Mouse (Mus musculus) MEL (cell line): ENCODE data around the gene 1700013H16Rik.

Source experiments
- CHD1 ChIP-seq: IDR thresholded peaks from 2 replicates; pipeline ENCODE4 v1.6.1; 2012; ENCODE audit warnings: low read depth, mild to moderate bottlenecking, inconsistent platforms, low read length, improper control_type of control experiment
- CTCF ChIP-seq, 3 experiments: IDR thresholded peaks in 2 of 3; conservative IDR thresholded peaks in 1 of 3; 2 replicates each; pipeline ENCODE4 v1.5.1; 2011 to 2012; ENCODE audit warnings: low read length in 3 of 3, low read depth in 2 of 3, mild to moderate bottlenecking in 2 of 3, improper control_type of control experiment in 1 of 3, inconsistent platforms in 1 of 3, mixed read lengths in 1 of 3, moderate library complexity in 1 of 3; ENCODE audit not compliant: control insufficient read depth in 1 of 3, insufficient read depth in 1 of 3, poor library complexity in 1 of 3, severe bottlenecking in 1 of 3
- ETS1 ChIP-seq: IDR thresholded peaks from 2 replicates; pipeline ENCODE4 v1.6.1; 2012; ENCODE audit warnings: low read depth, mild to moderate bottlenecking, inconsistent platforms, low read length, improper control_type of control experiment, moderate library complexity
- HCFC1 ChIP-seq: IDR thresholded peaks from 2 replicates; pipeline ENCODE4 v1.6.1; 2012; ENCODE audit warnings: low read depth, mild to moderate bottlenecking, inconsistent platforms, low read length, improper control_type of control experiment, moderate library complexity
- POLR2A ChIP-seq, 2 experiments: IDR thresholded peaks; 2 replicates each; pipeline ENCODE4 v1.6.1; 2011 to 2012; ENCODE audit warnings: low read length in 2 of 2, mild to moderate bottlenecking in 2 of 2, control low read depth in 1 of 2, improper control_type of control experiment in 1 of 2, low read depth in 1 of 2, moderate library complexity in 1 of 2; ENCODE audit not compliant: control insufficient read depth in 1 of 2, insufficient read depth in 1 of 2, poor library complexity in 1 of 2

DNA sequence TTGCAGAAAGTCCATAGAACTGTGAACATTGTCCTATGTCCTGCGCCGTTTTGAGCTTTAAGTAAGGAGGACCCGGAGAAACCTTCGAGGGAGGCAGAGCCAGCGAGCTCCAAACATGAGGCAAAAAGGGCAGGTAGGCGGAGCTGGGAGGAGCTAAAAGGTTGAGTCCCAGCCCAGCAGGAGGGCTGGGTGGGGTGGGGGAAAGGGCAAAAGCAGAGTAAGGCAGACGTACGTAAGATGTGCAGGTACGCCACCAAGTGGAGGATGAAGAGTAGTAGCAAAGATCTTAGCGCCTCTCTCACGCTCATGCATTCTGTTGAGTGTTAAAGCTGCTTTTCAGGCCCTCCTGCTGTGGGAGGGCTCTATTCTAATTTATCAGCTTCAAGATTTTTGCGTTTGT is 18.6 kb upstream of the 1700013H16Rik start, which contains the start of gene Zfp36l3:
- TF ChIP-seq CTCF (IDR thresholded peaks at IDR 0.05 in 2 of 3, conservative IDR thresholded peaks at IDR 0.05 in 1 of 3; ENCODE audit: control insufficient read depth in 1 of 3, insufficient read depth in 1 of 3, low read depth in 2 of 3, low read length in 3 of 3, poor library complexity in 1 of 3, severe bottlenecking in 1 of 3), result no peak
- TF ChIP-seq POLR2A (IDR thresholded peaks at IDR 0.05; ENCODE audit: control insufficient read depth in 1 of 2, insufficient read depth in 1 of 2, low read depth in 1 of 2, low read length in 2 of 2, poor library complexity in 1 of 2), result no peak
- no peak for TF ChIP-seq ETS1
- no peak for TF ChIP-seq HCFC1
- TF ChIP-seq CHD1, result no peak
